Mouse (Mus musculus): ENCODE results near the gene Mfn1. TPM values are rescaled to one million over a fixed set of nuclear protein-coding genes. Genes with fewer than 3 reads are reported as not detected.

Mfn1 gene
- polyA plus RNA-seq (2014; fragmentation: Nextera tagmentation; extraction: Ambion mirVana), result 35.9 and 38.6 TPM in 2 replicates

DNA sequence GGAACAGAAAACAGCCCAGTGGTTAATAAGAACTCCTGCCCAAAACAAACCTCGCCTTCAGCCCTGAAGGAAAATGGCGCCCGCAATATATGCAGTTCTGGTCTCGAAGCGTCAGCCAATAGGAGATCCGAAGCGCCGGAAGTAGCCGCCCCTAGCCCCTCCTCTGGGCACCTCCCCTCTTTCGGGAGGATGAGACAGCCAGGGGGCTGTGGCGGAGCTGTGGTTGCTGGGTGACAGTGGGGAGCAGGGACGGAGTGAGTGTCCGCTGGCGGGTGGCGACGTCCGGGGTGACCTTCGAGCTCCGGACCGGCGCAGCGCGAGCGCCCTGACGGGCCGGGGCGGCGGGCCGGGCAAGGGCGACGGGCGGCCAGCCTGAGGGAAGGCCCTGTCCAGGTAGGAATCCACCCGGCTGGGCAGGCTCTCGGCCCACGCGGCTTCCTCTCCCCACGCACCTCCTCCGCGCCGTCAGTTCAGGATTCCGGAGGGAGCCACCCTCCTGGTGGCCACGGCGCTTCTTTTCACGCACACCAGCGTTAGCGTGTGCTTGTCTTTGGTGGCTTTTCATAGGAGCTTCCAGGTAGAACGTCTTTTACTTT is at the start of gene Mfn1:
Gene Mfn1, plus strand, starts transcription at position 163 of the 596 bp plus-strand sequence.
- under 1% methylated on average over 42 of the region's 47 CpGs for WGBS
- DNase-seq (ENCODE audit: low spot score), result peak; percentile 94
- peak within 1 kb of the TSS; percentile 77 for H3K9ac ChIP-seq (ENCODE audit: low read length)

DNA sequence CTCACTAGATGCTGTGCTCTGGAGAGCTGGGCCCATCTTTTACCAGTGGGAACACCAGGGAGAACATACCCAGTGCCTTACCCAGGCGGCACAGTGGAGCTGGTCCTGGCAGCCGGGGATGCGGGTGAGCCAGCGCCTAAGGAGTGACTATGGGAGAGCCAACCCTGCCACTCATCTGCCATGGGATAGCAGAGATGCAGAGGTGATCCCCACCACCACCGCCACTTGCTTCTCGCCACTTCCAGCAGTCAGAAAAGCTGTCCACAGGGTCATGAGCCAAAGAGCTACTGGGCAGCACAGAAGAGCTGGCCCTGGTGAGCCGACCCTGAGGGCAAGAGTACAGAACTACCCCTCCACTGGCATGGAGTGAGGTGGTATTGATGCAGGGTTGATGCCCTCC is 49.3 kb upstream of the Mfn1 start:
- H3K9me3 ChIP-seq (ENCODE audit: control insufficient read depth, low read length), result no peaks in the 10 kb centered on the region
- no peak for ATAC-seq (replicated peaks; ENCODE audit: low FRiP score)
- H3K9ac ChIP-seq (ENCODE audit: low read length), result no peak overlapping the region
- no peak for DNase-seq (ENCODE audit: low spot score)
- no peak overlapping the region for H3K4me2 ChIP-seq (ENCODE audit: low read depth, low read length, severe bottlenecking)
- WGBS, result 90% methylated on average over 7 of the region's 7 CpGs
- no peaks in the 10 kb centered on the region for H3K4me1 ChIP-seq (replicated peaks; ENCODE audit: control insufficient read depth, insufficient read depth, low read length)
- no peaks in the 10 kb centered on the region for H3K36me3 ChIP-seq (ENCODE audit: control insufficient read depth, insufficient read depth, low read length)
- no peaks in the 10 kb centered on the region for H3K27me3 ChIP-seq (ENCODE audit: control insufficient read depth, insufficient read depth, low read length)
- H3K27ac ChIP-seq (ENCODE audit: low read depth, low read length), result no peak overlapping the region
- no peak overlapping the region for H3K4me3 ChIP-seq (ENCODE audit: low read depth, low read length)

More for the DNA sequence above, at the start of gene Mfn1:
- no peaks in the 10 kb centered on the region; the same call in 1 of the 2 replicates for H3K9me3 ChIP-seq (ENCODE audit: control insufficient read depth, low read length)
- H3K4me3 ChIP-seq (ENCODE audit: low read depth, low read length), result peak within 1 kb of the TSS; percentile 82
- H3K4me1 ChIP-seq (replicated peaks; ENCODE audit: control insufficient read depth, insufficient read depth, low read length), result no peaks in the 10 kb centered on the region; the same call in 1 of the 2 replicates
- no peaks in the 10 kb centered on the region for H3K27me3 ChIP-seq (ENCODE audit: control insufficient read depth, insufficient read depth, low read length)
- peak; percentile 99 for ATAC-seq (replicated peaks; ENCODE audit: low FRiP score)
- H3K27ac ChIP-seq (ENCODE audit: low read depth, low read length), result no peak within 1 kb of the TSS; the same call in 1 of the 2 replicates
- H3K36me3 ChIP-seq (ENCODE audit: control insufficient read depth, insufficient read depth, low read length), result no peaks in the 10 kb centered on the region; the same call in 1 of the 2 replicates
- peak within 1 kb of the TSS; percentile 63 for H3K4me2 ChIP-seq (ENCODE audit: low read depth, low read length, severe bottlenecking)

DNA sequence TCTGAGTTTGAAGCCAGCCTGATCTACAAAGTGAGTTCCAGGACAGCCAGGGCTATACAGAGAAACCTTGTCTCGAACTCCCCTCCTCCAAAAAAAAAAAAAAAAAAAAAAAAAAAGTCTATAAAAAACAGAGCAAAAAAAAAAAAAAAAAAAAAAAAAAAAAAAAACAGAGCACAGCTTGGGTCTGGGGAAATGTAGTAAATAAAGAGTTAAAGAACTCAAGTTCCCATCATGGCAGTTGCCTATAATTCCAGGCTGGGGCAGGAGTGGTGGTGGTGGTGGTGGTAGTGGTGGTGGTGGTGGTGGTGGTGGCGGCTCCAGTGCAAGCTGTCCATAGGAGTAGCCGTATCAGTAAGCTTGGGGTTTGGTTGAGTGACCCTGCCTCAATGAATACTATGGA is 46.2 kb upstream of the Mfn1 start:
- H3K4me2 ChIP-seq (ENCODE audit: low read depth, low read length, severe bottlenecking), result no peak overlapping the region
- no peaks in the 10 kb centered on the region for H3K9me3 ChIP-seq (ENCODE audit: control insufficient read depth, low read length)
- H3K4me1 ChIP-seq (replicated peaks; ENCODE audit: control insufficient read depth, insufficient read depth, low read length), result no peaks in the 10 kb centered on the region
- no peak overlapping the region for H3K9ac ChIP-seq (ENCODE audit: low read length)
- H3K4me3 ChIP-seq (ENCODE audit: low read depth, low read length), result no peak overlapping the region
- H3K27me3 ChIP-seq (ENCODE audit: control insufficient read depth, insufficient read depth, low read length), result no peaks in the 10 kb centered on the region
- H3K27ac ChIP-seq (ENCODE audit: low read depth, low read length), result no peak overlapping the region
- 87% methylated on average over 3 of the region's 3 CpGs for WGBS
- no peaks in the 10 kb centered on the region for H3K36me3 ChIP-seq (ENCODE audit: control insufficient read depth, insufficient read depth, low read length)
- no peak for DNase-seq (ENCODE audit: low spot score)
- ATAC-seq (replicated peaks; ENCODE audit: low FRiP score), result no peak

GRCm38 (mm10) chr3:32486543-32486942 is 42.7 kb upstream of the Mfn1 start:
- ATAC-seq (replicated peaks; ENCODE audit: low FRiP score) (no peak), DNase-seq (ENCODE audit: low spot score) (no peak)
- Histone ChIP-seq H3K4me2 (ENCODE audit: low read depth, low read length, severe bottlenecking) (no peak overlapping the region), H3K36me3 (ENCODE audit: control insufficient read depth, insufficient read depth, low read length) (no peaks in the 10 kb centered on the region), H3K27me3 (ENCODE audit: control insufficient read depth, insufficient read depth, low read length) (no peaks in the 10 kb centered on the region), H3K4me3 (ENCODE audit: low read depth, low read length) (no peak overlapping the region), H3K27ac (ENCODE audit: low read depth, low read length) (no peak overlapping the region), H3K4me1 (replicated peaks; ENCODE audit: control insufficient read depth, insufficient read depth, low read length) (no peaks in the 10 kb centered on the region), H3K9ac (ENCODE audit: low read length) (no peak overlapping the region), H3K9me3 (ENCODE audit: control insufficient read depth, low read length) (no peaks in the 10 kb centered on the region)
- 80% methylated on average over 4 of the region's 4 CpGs for WGBS

GRCm38 (mm10) chr3:32488172-32488571 is 41.1 kb upstream of the Mfn1 start:
- H3K4me1 ChIP-seq (replicated peaks; ENCODE audit: control insufficient read depth, insufficient read depth, low read length), result no peaks in the 10 kb centered on the region
- DNase-seq (ENCODE audit: low spot score) (no peak), ATAC-seq (replicated peaks; ENCODE audit: low FRiP score) (no peak)
- H3K9ac ChIP-seq (ENCODE audit: low read length), result no peak overlapping the region
- no peaks in the 10 kb centered on the region for H3K27me3 ChIP-seq (ENCODE audit: control insufficient read depth, insufficient read depth, low read length)
- no peaks in the 10 kb centered on the region for H3K9me3 ChIP-seq (ENCODE audit: control insufficient read depth, low read length)
- WGBS, result 85% methylated on average over 6 of the region's 6 CpGs
- no peak overlapping the region for H3K4me2 ChIP-seq (ENCODE audit: low read depth, low read length, severe bottlenecking)
- H3K4me3 ChIP-seq (ENCODE audit: low read depth, low read length), result no peak overlapping the region
- H3K36me3 ChIP-seq (ENCODE audit: control insufficient read depth, insufficient read depth, low read length), result no peaks in the 10 kb centered on the region
- H3K27ac ChIP-seq (ENCODE audit: low read depth, low read length), result no peak overlapping the region

DNA sequence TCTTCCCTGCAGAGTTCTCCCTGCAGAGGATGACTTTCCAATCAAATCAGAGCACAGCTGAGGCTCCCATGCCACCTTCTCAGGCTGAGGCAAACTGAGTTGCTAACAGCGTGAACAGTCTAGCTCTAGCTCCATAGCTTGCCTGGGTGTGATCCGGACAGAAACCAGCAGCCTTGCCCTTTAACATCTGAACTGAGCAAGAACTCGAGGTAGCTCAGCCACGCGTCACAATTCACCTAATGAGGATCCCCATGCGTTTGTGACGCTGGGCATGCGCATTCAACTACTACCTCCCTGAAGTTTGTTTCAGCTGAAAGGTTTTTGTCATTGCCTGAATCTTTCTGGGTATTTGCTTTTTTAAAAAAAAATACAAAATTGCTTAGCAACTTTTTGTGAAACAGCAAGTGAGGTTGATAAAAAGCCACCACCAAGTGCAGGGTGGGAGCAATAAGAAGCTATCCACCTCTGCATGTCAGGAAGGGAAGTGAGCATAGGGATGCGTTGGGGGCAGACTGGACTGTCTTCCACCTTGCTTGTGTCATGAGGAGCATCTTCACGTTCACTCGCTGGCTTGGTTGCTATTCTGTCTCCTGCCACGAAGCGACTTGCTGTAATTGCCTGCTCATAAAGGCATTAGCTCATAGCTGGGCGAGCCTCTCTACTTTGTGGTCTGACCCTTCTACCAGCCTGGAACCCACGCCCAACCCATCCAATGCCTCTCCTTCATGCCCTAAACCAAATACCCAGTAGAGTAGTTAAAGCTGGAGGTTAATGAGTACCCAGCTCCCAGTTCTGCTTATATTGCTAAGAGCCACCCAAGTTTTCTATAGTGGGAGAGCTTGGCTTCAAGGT is 39.0 kb upstream of the Mfn1 start:
- ATAC-seq (replicated peaks; ENCODE audit: low FRiP score) (no peak), DNase-seq (ENCODE audit: low spot score) (no peak)
- 81% methylated on average over 15 of the region's 15 CpGs for WGBS
- no peaks in the 10 kb centered on the region for H3K36me3 ChIP-seq (ENCODE audit: control insufficient read depth, insufficient read depth, low read length)
- no peaks in the 10 kb centered on the region for H3K4me1 ChIP-seq (replicated peaks; ENCODE audit: control insufficient read depth, insufficient read depth, low read length)
- H3K27me3 ChIP-seq (ENCODE audit: control insufficient read depth, insufficient read depth, low read length), result no peaks in the 10 kb centered on the region
- H3K9ac ChIP-seq (ENCODE audit: low read length), result no peak overlapping the region
- H3K4me2 ChIP-seq (ENCODE audit: low read depth, low read length, severe bottlenecking), result no peak overlapping the region
- H3K9me3 ChIP-seq (ENCODE audit: control insufficient read depth, low read length), result no peaks in the 10 kb centered on the region
- no peak overlapping the region for H3K27ac ChIP-seq (ENCODE audit: low read depth, low read length)
- H3K4me3 ChIP-seq (ENCODE audit: low read depth, low read length), result no peak overlapping the region

GRCm38 (mm10) chr3:32490928-32491315 is 38.3 kb upstream of the Mfn1 start:
- H3K36me3 ChIP-seq (ENCODE audit: control insufficient read depth, insufficient read depth, low read length), result no peaks in the 10 kb centered on the region

DNA sequence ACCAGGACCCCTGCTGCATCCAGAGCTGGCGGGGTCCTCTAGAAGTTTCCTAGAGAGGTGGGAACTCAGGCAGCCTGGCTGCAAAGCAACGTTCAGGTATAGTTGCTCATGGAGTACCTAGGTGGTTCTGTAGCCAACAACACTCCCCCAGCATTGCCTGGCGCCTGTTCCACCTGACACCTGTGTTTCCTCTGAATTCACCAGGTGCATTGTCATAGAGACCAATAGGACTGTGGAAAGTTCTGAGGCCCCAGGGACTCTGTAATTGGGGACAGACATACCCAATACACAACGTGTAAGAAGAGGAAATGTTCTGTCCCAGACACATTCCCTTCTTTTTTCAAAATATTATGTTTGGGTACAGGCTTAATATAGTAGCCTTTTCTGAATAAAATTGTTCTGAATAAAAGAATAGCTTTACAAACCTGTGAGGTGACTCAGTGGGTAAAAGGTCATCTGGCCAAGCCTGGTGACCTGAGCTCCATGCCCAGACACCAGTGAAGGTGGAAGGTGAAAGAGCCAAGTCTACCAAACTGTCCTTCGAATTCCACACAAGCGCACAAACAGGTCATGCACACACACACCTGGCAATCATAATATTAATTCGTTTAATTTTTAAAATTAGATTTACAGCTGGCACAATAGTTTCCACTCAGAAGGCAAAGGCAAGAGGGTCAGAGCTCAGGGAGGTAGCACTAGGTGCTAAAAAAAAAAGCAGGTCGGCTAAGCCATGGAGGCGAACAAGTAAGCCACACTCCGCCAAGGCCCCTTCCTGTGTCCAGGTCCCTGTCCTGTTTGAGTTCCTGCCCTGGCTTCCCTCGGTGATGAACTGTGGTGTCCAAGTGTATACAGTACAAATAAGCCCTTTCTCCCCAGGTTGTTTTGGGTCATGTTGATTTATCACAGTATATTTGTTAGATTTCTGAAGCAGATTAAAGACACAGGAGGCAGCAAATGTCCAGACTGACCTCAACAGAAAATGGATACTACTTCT is 36.9 kb upstream of the Mfn1 start, which contains the start of gene Kcnmb3:
Gene Kcnmb3, minus strand, starts transcription at position 135 of the 994 bp plus-strand sequence.
- Histone ChIP-seq H3K4me1 (replicated peaks; ENCODE audit: control insufficient read depth, insufficient read depth, low read length) (no peaks in the 10 kb centered on the region; the same call in 1 of the 2 replicates), H3K4me2 (ENCODE audit: low read depth, low read length, severe bottlenecking) (no peak within 1 kb of the TSS), H3K9me3 (ENCODE audit: control insufficient read depth, low read length) (no peaks in the 10 kb centered on the region), H3K36me3 (ENCODE audit: control insufficient read depth, insufficient read depth, low read length) (no peaks in the 10 kb centered on the region), H3K27ac (ENCODE audit: low read depth, low read length) (no peak within 1 kb of the TSS), H3K27me3 (ENCODE audit: control insufficient read depth, insufficient read depth, low read length) (no peaks in the 10 kb centered on the region), H3K9ac (ENCODE audit: low read length) (no peak within 1 kb of the TSS), H3K4me3 (ENCODE audit: low read depth, low read length) (no peak within 1 kb of the TSS)
- WGBS, result 82% methylated on average over 11 of the region's 11 CpGs
- no peak for ATAC-seq (replicated peaks; ENCODE audit: low FRiP score)
- DNase-seq (ENCODE audit: low spot score), result no peak

More at GRCm38 (mm10) chr3:32490928-32491315, 38.3 kb upstream of the Mfn1 start:
- Histone ChIP-seq H3K9ac (ENCODE audit: low read length) (no peak overlapping the region), H3K27me3 (ENCODE audit: control insufficient read depth, insufficient read depth, low read length) (no peaks in the 10 kb centered on the region), H3K4me2 (ENCODE audit: low read depth, low read length, severe bottlenecking) (no peak overlapping the region), H3K4me1 (replicated peaks; ENCODE audit: control insufficient read depth, insufficient read depth, low read length) (no peaks in the 10 kb centered on the region; the same call in 1 of the 2 replicates), H3K9me3 (ENCODE audit: control insufficient read depth, low read length) (no peaks in the 10 kb centered on the region), H3K4me3 (ENCODE audit: low read depth, low read length) (no peak overlapping the region), H3K27ac (ENCODE audit: low read depth, low read length) (no peak overlapping the region)
- ATAC-seq (replicated peaks; ENCODE audit: low FRiP score) (no peak), DNase-seq (ENCODE audit: low spot score) (no peak)

Data from forebrain, embryonic 11.5 days (tissue).